Mouse (Mus musculus): ENCODE measurements around the gene Fastk.

The Fastk gene

GRCm38 (mm10) chr5:24444746-24445427 lies at the start of gene Fastk:
Gene Fastk, minus strand, starts transcription at chr5:24445287.
- peak; percentile 94 for DNase-seq

GRCm38 (mm10) chr5:24492546-24493285 lies 47.6 kb upstream of the Fastk start:
- DNase-seq = no peak

GRCm38 (mm10) chr5:24490413-24490920 lies 45.4 kb upstream of the Fastk start:
- DNase-seq = no peak

GRCm38 (mm10) chr5:24486738-24487137 lies 41.7 kb upstream of the Fastk start:
- no peak for DNase-seq

- DNase-seq = peak; percentile 91
Measured at GRCm38 (mm10) chr5:24486097-24486496, 41.0 kb upstream of the Fastk start.

GRCm38 (mm10) chr5:24484963-24485362 lies 39.9 kb upstream of the Fastk start:
- DNase-seq = no peak

- DNase-seq = peak; percentile 58
Measured at GRCm38 (mm10) chr5:24483326-24483725, 38.2 kb upstream of the Fastk start.

- no peak for DNase-seq
Measured at GRCm38 (mm10) chr5:24482247-24483079, 37.4 kb upstream of the Fastk start.

GRCm38 (mm10) chr5:24481647-24482046 lies 36.6 kb upstream of the Fastk start:
- peak; percentile 75 for DNase-seq

- no peak for DNase-seq
Measured at GRCm38 (mm10) chr5:24477909-24478308, 32.8 kb upstream of the Fastk start.

- DNase-seq = no peak
Measured at GRCm38 (mm10) chr5:24475476-24476241, 30.6 kb upstream of the Fastk start.

- peak; percentile 79 for DNase-seq
Measured at GRCm38 (mm10) chr5:24474723-24475261, 29.7 kb upstream of the Fastk start.

GRCm38 (mm10) chr5:24474025-24474722 lies 29.1 kb upstream of the Fastk start:
- DNase-seq = no peak

GRCm38 (mm10) chr5:24472884-24473619 lies 28.0 kb upstream of the Fastk start:
- DNase-seq = no peak

- peak; percentile 81 for DNase-seq
Measured at GRCm38 (mm10) chr5:24470600-24470999, 25.5 kb upstream of the Fastk start.

GRCm38 (mm10) chr5:24466762-24467161 lies 21.7 kb upstream of the Fastk start:
- DNase-seq = no peak

- no peak for DNase-seq
Measured at GRCm38 (mm10) chr5:24455613-24456012, 10.5 kb upstream of the Fastk start.

GRCm38 (mm10) chr5:24455076-24455475 lies 10.0 kb upstream of the Fastk start:
- no peak for DNase-seq

GRCm38 (mm10) chr5:24453985-24454303 lies 8.9 kb upstream of the Fastk start:
- DNase-seq = no peak

GRCm38 (mm10) chr5:24453283-24453984 lies 8.3 kb upstream of the Fastk start:
- DNase-seq = no peak
